Mouse (Mus musculus): ENCODE measurements around the gene 1700012B07Rik.

Gene 1700012B07Rik

DNA sequence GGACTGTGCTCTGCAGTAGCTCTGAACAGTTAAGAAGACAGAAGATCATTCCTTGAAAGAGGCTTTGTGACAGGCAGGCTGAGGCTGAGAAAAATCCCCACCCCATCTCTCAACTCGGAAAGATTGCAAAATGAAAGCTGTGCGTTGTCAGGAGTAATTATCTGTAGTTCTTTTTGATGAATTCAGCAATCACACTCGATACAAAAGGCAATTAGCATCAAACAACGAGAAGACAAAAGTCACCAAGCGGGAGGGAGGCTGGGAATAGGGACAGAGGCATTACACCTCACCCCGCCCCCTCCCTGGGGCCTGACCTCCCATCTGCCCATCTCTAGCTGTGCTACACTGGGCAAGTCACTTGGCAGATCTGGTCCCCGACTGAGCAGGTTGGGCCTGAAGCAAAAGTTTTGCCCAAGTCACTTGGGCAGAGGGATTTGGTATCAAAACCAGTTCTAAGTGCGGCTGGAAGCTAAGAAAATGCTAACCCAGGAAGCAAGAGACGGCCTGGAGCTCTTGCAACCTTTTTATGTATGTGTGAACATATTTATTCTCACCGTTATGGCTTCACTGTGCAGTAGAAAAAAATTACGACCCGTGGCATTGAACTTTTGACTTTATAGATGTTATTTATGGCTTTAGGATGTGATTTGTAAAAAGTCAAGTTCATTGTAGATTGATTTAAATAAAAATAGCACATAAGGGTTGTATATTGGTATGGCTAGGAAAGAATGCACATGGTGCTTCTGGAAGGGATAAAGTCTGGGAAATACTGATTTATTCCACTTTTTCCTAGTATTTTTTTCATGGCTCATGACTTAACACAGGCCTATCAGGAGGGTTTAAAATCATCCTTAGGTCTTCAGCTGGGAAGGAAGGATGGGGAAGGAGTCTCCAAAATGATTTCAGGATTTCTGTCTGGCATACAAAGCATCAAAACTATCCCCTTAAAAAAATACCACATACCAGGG lies 75.9 kb downstream of the 1700012B07Rik start:
- no peak for DNase-seq (ENCODE audit: low spot score)

DNA sequence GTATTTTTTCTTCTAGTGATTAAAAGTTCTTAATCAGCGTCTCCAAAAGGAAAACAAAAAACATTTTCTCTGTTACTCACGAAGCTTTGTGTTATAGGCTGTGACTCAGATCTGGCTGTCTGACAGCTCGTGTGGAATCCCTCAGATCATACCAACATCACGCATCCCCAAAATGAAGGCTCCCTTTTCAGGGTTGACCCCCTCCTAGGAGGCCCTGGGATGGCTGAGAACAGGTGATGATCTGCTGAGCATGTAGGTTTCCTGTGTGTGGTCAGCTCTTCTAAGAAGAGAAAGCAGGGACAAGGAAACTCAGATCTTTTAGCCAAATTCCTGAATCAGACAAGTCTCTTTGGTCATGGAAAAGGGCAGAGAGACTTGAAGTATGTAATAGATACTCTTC lies 82.6 kb downstream of the 1700012B07Rik start:
- DNase-seq (ENCODE audit: low spot score): no peak

DNA sequence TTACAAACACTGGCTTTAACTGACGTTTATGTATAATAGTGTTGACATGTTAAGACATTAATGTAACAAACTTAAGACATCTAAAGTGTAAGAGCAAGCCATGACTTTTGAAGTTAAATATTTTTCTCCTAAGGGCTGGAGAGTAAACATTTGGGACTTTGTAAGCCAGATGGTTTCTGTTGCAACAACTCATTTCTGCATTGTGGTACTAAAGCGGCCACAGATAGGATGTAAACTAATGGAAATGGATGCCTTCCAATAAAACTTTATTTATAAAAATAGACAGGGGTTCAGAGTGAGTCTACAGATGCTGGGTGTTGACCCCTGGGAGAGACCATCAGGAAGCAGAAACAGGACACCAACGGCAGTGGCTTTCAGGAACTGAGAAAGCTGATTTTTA lies 89.9 kb downstream of the 1700012B07Rik start:
- no peak for DNase-seq (ENCODE audit: low spot score)
